Mouse (Mus musculus) ovary, postnatal 36 days (tissue): ENCODE data around the gene Pygo2.
A peak's percentile ranks its signal among the peaks of the same experiment; 100 is the strongest.

ENCODE experiments used
- DNase-seq: peaks from one replicate; pipeline ENCODE4 v3.0.0; 2022; ENCODE audit warnings: low spot score, mixed read lengths

The Pygo2 gene

DNA sequence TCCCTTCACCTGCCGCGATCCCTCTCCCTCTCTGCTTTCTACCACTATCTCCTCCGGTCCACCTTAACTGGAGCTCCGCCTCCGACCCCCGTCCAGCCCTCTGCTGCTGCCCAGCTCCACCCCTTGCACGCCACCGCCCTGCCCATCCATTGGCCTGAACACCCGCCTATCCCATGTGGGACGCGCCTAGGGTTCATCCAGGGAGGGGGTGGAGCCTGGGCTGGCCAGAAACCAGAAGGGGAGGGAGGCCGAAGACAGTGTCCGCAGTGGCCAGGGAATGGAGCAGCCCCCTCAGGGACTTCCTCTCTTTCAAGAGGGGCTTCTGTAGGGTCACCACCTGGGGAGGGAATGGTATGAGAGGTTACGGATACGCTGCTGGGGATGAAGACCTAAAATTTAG is 36.4 kb upstream of the Pygo2 start:
- DNase-seq: peak; percentile 99

DNA sequence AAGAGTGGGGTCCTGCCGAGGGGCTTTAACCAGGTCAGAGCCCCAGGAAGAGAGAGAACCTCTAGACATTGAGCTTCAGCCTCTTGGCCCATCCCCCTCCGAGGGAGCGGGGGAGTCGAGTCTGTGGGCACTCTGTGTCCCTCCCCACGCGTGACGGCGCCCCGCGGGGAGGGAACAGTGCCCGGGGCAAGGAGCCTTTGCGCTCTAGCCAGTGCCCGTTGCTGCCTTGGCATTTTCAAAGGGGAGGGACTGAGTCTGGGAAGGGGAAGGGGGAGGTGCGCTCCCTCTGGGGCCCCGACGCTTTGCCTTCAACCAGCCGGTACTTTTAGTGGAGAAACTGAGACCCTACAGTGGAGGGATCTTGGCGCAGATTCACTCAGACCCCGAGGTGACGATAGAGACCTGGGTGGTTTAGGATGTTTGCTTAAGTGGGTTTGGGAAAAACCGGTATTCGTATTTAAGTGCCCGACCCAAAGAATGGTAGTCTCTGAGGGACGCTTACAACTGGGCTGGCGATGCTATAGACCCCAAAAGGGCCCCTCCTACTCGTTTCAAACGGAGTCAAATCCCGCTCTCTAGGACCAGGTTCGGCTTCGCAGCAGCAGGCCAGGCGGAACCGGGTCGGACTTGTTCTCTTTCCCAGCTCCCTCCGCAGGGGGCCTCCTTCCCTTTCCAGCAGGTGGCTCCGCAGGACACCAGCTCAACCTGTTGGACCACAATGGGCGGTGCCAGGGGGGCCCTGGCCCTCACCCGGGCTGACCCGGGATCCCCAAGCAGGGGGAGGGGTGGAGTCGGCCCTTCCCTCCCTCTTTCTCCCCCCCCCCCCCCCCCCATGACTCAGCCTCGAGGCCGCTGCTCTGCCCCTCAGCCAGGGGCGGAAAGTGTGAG is 35.8 kb upstream of the Pygo2 start, which contains the start of gene Zbtb7b:
Gene Zbtb7b, minus strand, starts transcription at position 771 of the 888 bp plus-strand sequence.
- peak; percentile 83 for DNase-seq

DNA sequence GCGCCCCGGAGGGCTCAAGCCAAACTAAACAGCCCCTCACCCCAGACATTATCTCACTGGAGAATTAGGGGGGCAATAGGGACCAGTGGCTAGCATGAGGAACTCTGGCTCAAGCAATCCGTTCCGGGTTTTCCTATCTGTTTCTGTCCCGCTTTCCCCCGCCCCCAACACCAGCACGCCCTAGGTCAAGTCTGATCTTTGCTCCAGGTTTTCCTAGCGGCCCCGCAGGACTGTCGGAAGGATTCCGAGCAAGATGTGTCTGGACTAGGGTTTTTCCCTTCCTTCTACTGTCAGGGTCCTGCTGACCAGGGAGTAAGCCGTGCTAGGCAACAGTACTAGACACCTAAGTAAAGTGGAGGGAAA is 35.1 kb upstream of the Pygo2 start:
- peak; percentile 83 for DNase-seq

DNA sequence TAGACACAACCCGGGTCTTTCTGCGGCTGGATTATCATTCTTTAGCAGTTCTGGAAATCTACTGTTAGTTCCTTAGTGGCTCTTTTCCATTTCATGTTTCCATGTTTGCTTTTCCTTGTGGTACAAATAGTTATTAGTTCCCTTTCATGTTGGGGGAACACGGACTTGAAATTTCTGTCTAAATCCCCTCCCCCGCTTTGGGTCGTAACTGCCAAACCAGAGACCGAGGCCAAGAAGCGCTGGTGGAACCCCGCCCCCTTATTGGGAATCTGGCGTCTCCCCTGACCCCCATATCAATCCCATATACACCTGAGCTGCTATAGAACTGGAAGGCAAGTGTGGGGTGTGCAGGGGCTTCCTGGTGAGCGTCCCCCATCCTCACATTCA is 34.6 kb upstream of the Pygo2 start:
- no peak for DNase-seq

DNA sequence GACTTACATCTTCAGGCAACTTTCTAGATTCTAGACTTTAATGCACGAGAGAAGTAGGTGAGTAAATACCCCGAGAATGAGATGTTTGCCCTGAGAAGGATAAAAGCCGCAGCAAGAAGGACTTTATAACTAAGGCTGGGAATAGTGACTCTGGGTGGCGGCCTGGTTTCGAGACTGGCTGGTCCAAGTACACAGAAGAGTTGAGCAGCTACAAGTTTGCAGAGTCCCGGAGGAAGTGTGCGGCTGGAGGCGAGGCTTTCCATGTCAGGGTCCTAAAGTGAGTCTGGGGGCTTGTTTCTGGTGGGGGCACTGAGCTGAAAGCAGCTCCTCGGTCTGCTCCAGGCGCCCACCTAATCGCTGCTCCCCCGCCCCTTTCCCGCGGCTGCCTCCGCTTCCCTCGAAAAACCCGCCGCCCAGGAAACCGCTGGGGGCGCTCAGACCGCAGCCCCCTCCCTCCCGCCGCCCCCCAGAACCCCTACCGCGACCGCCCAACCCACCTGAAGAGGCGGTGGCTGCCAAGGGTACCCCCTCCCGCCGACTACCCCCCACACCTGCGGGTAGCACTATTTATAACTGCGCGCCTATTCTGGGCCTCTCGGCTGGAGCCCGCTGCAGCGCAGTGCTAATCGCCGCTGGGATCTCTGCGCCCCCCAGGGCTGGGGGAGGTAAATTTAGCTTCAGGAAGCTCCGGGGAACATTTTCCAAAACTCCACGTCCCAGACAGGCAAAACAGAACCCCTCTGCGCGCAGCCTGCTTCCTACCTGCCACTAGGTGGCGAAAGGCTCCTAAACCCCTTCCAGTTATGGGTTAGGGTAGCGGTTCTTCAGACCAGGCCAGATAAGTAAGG is 34.0 kb upstream of the Pygo2 start:
- peak; percentile 70 for DNase-seq

DNA sequence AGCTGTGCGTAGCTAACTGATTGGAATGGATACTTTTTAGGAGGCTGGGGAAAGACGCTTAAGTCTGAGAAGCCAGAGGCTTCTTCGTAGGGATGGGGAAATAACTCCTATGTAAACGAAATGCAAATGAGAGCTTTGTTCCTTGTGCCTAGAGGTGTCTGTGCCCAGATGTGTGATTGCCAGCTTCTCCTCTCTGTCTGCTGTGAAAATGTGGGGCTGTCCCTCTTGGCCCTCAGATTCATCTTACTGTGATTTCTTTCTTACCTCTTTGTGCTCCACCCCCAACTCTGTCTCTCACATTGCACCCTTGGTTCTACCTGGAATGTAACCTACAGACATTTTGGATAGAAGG is 33.4 kb upstream of the Pygo2 start:
- DNase-seq: no peak

DNA sequence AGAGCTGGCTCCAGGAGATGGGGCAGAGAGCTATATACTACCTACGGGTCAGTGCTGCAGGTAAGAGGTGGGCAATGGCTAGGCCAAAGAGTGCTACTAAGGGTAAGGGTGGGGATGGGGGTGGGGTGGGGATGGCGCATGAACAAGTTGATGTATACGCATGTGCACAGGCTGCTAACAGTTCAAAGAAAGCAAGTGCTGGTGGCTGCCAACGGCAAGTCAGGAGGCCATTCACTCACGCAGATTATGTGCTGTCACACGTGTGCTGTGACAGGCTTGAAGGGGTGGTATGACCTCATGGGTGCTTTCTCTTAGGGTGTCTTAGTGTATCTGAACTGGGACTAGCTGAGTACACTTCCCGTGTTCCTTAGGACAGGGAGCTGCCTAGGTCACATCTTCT is 28.7 kb upstream of the Pygo2 start:
- DNase-seq: no peak

DNA sequence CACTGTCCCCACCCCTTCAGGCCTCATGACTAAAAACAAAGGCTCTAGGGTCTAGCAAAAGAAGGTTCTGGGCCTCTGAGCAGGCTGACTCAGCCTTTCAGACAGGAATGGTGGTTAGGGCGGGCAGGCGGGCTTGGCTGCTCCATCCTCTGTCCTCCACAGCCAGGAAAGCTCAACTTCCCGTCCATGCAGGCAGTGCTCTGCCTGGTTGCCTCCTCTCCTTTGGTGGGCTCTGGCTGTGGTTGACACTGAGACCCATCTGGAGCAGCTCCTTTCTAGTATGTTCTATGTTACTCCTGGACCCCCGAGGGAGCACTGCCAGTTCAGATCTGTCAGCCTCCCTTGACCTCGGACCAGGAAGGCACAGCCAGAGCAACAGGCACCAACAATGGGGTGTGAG is 27.3 kb upstream of the Pygo2 start, which contains the start of gene Lenep:
Gene Lenep, minus strand, starts transcription at position 101 of the 400 bp plus-strand sequence.
- DNase-seq: no peak

DNA sequence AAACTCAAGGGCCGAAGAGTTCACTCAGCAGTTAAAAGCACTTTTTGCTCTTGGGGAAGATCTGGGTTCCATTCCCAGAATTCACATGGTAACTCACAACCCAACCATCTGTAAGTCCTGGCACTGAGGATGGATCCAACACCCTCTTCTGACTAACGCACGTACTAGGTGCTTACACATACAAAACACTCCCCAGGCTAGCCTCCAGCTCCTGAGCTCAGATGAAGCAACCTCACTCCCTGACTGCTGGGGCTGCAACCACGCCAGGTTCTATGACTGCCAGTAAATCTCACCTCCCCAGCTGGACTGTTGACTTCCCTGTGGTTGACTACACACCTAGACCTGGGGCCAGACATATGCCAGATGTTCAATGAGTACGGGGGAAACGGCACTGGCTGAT is 23.1 kb upstream of the Pygo2 start:
- no peak for DNase-seq

DNA sequence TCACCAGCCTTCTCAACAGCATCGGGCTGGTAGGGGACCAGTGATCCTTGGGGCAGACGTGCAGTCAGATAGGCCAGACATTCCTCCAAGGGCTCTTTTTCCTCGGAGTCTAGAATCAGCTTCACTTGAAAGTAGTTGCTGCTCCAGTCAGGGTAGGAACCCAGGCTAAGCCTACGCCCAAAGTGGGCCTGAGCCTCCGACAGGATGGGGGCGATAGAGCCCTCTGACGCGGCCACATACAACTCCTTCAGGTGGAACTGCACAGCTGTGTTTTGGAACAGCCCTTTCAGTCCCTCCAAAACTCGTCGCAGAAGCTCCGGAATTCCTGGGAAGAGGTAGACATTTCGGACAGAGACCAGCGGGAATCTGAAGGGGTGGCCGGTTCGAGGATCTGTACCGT is 21.6 kb upstream of the Pygo2 start:
- DNase-seq: no peak

DNA sequence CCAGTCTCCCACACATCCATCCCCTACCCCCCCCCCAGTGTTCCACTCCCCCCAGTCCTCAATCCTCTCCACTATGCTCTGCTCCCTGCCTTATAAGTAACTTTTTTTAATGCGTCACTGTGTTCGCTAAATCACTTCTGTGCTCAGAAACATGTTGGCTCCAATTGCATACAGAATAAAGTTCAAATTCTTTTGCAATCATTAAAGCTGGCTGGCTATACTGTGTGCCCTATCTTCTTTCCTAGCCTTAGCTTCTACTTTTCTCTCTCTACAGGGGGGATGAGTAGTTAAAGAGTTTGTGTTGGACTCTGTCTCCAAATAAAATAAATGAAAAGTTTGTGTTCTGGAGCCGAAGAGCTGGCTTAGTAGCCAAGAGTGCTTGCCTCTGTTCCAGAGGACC is 20.3 kb upstream of the Pygo2 start:
- no peak for DNase-seq

DNA sequence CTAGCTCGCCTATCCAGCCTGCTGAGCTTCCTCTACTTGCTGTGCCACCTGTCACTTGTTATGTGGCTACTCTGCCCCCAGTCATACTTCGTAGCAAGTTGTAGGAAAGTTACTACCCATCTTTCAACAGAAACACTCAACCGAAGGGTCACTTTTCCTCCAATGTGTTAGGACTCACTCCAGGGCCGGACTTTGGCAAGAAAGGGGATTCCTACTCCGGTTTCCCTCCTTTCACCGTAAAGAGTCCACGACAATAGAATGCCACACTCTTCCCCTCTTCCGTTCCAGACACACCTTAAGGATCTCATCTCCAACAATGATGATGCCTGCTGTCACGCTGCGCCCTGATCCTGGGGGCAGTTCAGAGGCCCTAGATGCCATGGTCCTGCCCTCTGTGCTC is 19.1 kb upstream of the Pygo2 start:
- no peak for DNase-seq

DNA sequence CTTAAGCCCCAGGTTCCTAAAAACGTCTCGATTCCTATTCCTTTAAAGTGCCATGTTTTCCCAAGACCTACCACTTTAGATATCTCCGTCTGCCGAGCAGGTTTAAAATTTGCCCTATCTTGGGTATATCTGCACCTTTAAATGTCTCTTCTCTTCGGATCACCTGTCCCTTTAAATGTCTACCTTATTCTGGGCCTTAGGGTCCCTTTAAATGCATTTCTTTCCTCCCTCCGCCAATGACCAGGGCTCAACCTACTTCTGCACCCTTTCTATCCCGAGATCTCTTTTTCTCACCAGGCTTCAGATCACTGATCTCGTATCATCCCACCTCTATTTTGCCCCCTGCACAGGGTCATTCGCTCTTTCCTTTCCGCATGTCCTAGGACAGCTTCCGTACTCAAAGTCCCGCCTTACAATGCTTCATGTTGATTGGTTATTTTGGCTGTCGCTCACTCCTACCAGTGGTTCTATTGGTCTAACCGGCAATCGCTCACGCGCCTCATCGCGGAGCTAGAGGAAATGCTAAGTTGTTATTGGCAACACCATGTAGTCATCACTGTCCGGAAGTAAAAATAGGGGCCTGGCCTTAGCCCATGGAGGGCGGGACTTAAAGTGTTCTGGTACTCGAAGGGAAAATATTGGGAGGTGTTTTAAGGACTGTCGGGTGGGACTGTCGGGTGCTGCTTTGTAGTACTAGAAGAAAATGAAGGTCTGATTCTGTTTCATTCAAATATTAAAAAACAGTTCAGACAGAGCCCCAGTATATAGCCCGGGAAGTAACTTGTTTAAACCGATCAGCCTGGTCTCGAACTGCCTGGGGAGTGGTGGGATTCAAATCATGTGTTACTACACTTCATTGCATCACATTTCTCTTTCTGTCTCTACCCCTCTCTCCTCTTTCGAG is 18.3 kb upstream of the Pygo2 start, which contains the start of gene Flad1:
Gene Flad1, minus strand, starts transcription at position 381 of the 904 bp plus-strand sequence.
- DNase-seq: peak; percentile 92

DNA sequence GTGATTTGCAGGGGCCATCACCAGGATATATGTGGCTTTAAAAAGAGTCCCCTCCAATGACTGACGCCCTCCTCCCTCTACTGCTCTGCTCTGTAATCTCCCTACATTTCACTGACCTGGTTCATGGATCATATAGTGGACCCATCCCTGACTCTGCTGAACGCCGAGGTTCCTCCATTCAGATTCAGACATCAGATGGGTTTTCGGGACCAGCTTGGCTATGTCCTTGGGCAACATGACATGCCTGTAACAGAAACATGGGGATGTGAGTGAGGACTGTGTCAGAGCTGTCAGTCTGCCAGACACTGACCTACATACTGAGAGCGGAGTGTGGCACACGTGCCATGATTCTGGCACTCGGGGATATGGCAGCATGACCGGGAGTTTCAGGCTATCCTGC is 13.9 kb upstream of the Pygo2 start:
- DNase-seq: no peak

DNA sequence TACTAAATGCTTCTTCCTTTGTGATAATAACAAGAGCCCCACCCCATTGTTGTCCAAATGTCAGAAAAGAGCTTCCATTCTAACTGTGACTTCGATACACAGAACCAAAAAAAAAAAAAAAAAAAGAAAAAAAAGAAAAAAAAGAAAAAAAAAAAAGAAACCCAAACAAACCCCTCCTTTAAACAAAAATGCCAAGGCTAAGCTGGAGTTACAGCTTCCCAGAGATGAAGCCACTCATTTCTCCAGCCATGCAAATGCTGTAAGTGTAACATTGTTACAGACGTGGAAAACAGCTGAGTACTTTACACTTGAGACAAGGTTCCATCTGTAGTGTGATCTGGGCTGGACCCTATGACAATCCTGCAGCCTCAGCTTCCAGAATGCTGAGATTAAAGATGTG is 12.9 kb upstream of the Pygo2 start:
- no peak for DNase-seq

DNA sequence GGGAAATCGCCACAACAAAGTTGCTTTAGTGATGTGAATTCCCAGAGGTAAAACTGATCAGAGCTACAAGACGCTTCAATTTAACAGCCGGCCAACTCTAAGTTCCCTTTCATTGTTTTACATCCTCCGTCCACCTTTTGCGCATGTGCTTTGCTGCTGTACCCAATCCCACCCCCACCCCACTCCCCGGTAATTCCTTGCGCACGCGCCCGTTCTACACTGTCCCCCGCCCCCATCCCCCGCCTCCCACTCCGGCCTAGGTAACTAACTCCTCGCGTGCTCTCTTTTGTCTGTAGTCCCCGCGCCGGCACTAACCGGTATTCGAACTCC is 12.2 kb upstream of the Pygo2 start:
- DNase-seq: no peak

DNA sequence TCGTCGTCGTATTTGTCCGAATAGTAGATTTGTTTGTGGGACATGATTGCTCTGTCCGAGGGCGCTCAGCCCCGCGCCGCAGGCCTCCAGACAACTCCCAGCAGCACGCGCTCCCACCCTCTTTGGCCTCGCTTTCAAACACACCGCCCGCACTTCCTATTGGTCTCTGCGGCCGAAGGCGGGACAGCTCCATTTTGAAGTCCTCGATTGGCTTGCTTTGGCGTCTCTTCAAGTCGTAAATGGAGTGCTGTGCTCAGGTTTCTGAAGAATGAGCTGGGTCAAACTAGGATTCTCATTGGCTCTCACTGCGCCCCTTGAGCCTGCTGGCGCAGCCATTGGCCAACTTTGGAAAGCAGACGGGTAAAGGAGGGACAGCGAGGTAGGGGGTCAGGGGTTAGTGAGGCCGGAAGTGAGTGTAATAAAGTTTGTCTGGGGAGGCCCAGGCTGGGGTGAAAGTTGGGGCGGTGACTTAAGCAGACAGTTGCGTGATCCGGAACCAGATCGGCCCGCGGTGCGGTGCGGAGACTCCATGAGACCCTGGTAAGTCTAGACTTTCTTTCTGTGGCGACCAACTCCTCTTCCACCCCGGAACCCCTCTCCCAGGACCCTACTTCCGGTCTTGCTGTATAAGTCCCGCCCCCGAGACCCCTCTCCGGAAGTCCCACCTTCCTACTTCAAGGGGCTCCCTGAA is 11.7 kb upstream of the Pygo2 start, which contains the start of the genes Cks1b and Shc1:
Gene Cks1b, minus strand, starts transcription at position 214 of the 691 bp plus-strand sequence.
Gene Shc1, plus strand, starts transcription at position 274 of the 691 bp plus-strand sequence.
- DNase-seq: peak; percentile 90

DNA sequence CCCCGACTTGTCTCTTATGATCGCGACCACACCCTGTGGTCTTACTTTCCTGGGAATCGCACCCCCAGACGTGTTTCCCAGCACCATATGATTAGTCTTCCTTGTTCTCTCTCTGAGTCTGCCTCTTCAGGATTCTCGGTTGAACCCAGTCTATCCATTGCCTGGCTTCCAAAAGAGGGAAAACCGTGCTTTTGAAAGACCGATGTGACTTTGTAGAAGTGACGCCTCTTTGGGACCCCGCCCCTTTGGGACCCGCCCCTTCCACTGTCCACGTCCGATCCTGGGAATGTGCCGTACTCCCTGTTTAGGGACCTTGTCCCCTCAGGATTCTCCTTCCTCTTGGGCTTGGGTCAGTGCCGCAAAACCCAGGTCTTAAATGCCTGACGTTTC is 11.2 kb upstream of the Pygo2 start:
- DNase-seq: peak; percentile 79

DNA sequence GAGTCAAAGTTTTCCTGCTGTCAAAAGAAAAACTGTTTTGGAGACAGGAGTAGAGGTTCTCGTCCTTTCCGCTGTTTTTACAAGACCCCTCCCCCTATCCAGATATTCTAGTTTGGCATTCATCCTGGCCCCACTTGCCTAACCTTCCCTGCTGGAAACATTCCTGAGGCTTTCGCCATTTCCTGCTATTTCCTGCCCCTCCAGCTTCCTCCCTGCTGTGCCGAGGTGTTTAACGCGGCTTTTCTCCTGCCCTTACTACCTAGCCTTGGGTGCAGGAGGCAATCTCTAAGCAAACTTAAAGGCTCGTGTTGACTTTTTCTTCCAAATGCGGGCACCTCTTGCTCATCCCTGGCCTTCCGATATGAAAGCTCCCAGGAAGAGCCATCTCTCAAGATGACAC is 10.4 kb upstream of the Pygo2 start:
- DNase-seq: peak; percentile 45

DNA sequence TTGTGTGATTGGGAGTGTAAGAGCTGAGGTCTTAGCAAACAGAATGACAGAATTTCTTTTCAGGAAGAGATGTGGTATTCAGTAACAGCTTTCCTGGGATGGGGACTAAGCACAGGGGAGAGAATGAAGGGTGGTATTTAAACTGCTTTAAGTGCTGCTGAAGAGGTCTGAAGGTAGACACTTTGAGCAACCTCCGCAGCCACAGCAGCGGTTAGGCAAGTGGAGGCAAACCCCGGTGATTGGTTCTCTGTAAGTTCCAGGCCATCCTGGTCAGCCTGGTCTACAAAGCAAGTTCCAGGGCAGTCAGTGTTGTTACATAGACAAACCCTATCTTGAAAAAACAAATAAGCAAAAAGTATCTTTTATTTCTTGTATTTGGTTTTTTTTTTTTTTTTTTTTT is 10.0 kb upstream of the Pygo2 start:
- DNase-seq: no peak

DNA sequence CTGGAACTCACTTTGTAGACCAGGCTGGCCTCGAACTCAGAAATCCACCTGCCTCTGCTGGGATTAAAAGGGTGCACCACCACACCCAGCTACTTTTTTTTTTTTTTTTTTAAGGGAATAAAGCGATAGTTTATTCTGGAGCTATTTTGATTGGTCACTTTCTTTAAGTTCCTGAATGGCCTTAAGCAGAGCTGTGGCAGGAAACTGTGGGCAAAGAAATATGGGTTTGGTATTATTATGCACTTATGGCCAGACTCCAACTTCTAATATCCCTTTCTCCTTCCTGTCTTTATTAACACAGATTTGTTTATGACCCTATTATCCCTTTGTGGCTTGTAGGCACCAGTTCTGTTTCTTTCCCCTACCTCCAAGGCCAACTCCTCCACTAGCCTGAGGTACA is 9.6 kb upstream of the Pygo2 start:
- no peak for DNase-seq
